Mouse (Mus musculus): ENCODE measurements around the gene Toe1.

DNA sequence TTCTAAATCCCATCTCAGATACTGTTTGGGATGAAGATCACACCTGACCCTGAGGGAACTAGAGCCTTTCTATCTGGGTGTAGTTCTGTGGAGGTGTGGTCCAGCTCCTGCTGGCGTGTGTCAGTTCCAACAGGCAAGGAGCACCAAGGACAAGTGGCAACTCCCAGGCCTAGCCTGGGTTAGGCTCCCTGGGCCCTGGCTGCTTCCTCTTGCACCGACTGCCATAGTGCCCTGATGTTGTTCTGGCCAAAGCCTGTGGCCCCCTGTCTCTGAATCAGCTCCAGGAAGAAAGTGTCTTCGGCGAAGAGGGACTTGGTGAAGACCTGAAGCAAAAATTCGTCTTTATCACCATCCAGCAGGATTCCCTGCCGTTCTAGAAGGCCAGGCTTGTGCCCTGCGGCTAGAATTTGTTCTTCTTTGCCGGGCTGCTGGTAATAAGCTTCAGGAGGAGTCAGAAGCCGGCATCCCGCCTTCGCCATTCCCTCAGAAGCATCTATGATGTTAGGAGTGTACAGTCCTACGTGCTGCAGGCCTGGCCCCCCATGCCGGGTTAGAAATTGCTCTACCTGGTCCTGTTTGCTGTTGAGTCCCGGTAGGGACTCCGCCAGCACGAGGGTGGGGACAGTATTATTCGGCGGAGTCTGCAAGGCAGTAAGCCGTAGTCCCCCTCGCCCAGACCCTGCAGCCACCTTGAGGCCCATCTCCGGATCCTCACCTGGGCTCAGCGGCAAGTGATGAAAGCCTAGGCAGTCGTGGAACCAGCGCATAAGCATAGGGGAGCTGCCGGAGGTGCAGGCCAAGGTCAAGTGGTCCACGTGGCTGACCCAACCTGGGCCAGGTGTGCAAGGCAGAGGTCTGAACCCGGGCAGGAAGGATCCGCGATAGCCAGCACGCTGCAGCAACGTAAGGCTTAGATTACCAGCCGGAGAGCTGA lies 12.8 kb upstream of the Toe1 start:
- TF ChIP-seq CTCF (conservative IDR thresholded peaks at IDR 0.05 in 1 of 2, IDR thresholded peaks at IDR 0.05 in 1 of 2; ENCODE audit: low read depth in 2 of 2, low read length in 2 of 2) (no peak), POLR2A (IDR thresholded peaks at IDR 0.05; ENCODE audit: low read depth, low read length) (no peak), TBP (conservative IDR thresholded peaks at IDR 0.05; ENCODE audit: low read depth, low read length) (no peak), BHLHE40 (IDR thresholded peaks at IDR 0.05; ENCODE audit: low read depth, low read length) (no peak), NRF1 (IDR thresholded peaks at IDR 0.05; ENCODE audit: low read depth, low read length) (no peak), HCFC1 (IDR thresholded peaks at IDR 0.05; ENCODE audit: low read depth, low read length) (no peak), IRF4 (IDR thresholded peaks at IDR 0.05; ENCODE audit: low read depth, low read length) (no peak)
